Mouse (Mus musculus): Measurements from ENCODE around the gene Tmem104. TPM values are rescaled to one million over a fixed set of nuclear protein-coding genes. Genes with fewer than 3 reads are reported as not detected.

Tmem104 gene
- polyA plus RNA-seq, 1 experiment from 2014 or later = 6.5 TPM

DNA sequence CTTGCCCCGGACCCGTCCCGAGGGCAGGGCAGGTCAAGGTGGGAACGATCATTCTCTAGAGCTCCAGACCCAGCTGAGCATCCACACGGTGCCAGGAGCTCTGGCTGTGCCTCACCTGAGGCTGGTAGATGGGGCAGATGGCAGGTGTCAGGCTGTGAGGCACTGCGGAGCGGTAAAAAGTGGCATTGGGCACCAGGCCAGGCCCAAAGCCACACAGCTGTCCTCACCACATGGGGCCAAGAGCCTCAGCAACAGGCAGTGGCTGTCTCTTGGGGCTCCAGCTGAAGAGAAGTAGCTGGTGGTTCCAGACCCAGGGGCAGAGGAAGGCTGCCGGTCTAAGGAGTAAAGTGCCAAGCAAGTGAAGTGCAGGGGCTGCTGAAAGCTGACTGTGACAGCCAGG, 59.1 kb downstream of the Tmem104 start:
- ATAC-seq (ENCODE audit: insufficient number of reproducible peaks, insufficient read depth, low FRiP score, low read depth) = no peak
- Histone ChIP-seq H3K9ac (ENCODE audit: low read length) (no peak overlapping the region), H3K36me3 (ENCODE audit: control insufficient read depth, insufficient read depth, low read length) (peaks cover 12% of the 10 kb centered on the region), H3K9me3 (ENCODE audit: control insufficient read depth, low read length) (no peaks in the 10 kb centered on the region), H3K27ac (replicated peaks in 1 of 2; ENCODE audit: control insufficient read depth in 1 of 2, insufficient read depth in 1 of 2, low read depth in 2 of 2, low read length in 2 of 2) (no peak overlapping the region), H3K27me3 (ENCODE audit: control insufficient read depth, insufficient read depth, low read length) (peaks cover 51% of the 10 kb centered on the region), H3K4me3 (ENCODE audit: control insufficient read depth in 1 of 2, insufficient read depth in 1 of 2, low read depth in 1 of 2, low read length in 2 of 2) (no peak overlapping the region), H3K4me1 (ENCODE audit: control insufficient read depth in 2 of 2, insufficient read depth in 2 of 2, low read length in 2 of 2) (peaks cover 0 to 23% of the 10 kb centered on the region in 2 experiments; a peak in 3 of 4 replicates), H3K4me2 (ENCODE audit: low read length) (no peak overlapping the region)
- 71% methylated on average over 8 of the region's 8 CpGs for whole genome bisulfite sequencing

DNA sequence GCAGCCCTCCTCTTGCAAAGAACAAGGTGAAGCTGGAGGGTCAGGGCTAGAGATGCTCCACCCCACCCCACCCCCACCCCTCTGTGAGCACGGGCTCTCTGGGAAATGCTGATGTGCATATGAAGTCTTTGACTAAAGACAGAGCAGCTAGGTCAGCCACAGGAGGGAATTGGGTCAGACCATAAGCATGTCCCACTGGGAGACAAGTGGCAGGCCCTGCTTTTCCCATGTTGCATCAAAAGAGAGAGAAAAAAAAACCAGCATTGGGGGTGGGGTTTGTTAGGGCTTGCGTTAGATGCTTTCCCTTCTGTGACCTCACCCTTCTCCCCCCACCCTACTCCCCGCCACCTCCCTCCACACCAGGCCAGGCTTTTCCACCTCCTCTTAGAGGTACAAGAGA, 60.0 kb downstream of the Tmem104 start:
- H3K4me2 ChIP-seq (ENCODE audit: low read length) = no peak overlapping the region
- H3K4me3 ChIP-seq (ENCODE audit: control insufficient read depth in 1 of 2, insufficient read depth in 1 of 2, low read depth in 1 of 2, low read length in 2 of 2) = no peak overlapping the region
- WGBS = 18% methylated on average over 3 of the region's 3 CpGs
- peaks cover 10% of the 10 kb centered on the region for H3K36me3 ChIP-seq (ENCODE audit: control insufficient read depth, insufficient read depth, low read length)
- H3K27ac ChIP-seq (replicated peaks in 1 of 2; ENCODE audit: control insufficient read depth in 1 of 2, insufficient read depth in 1 of 2, low read depth in 2 of 2, low read length in 2 of 2) = no peak overlapping the region
- H3K9ac ChIP-seq (ENCODE audit: low read length) = no peak overlapping the region
- peaks cover 0 to 23% of the 10 kb centered on the region in 2 experiments; a peak in 3 of 4 replicates for H3K4me1 ChIP-seq (ENCODE audit: control insufficient read depth in 2 of 2, insufficient read depth in 2 of 2, low read length in 2 of 2)
- ATAC-seq (ENCODE audit: insufficient number of reproducible peaks, insufficient read depth, low FRiP score, low read depth) = no peak
- H3K27me3 ChIP-seq (ENCODE audit: control insufficient read depth, insufficient read depth, low read length) = peaks cover 58% of the 10 kb centered on the region
- H3K9me3 ChIP-seq (ENCODE audit: control insufficient read depth, low read length) = no peaks in the 10 kb centered on the region

DNA sequence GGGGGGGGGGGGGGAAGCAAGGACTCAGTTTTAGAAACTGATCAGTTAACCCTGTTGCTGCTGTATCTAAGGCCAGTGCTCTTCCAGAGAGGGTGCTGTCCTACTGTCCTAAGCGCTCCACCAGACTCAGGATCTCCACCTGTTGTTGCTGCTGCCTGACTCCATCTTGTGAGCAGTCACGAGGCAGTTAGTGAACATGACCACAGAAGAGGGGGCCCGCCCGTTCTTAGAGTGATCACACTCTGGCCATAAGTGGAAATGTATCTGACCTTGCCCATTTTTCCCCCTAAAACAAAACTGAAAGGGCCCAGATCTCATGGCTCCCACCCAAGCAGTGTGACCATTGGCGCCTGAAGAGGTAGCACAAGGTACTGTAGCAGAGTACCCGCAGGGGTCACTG, 60.7 kb downstream of the Tmem104 start:
- Histone ChIP-seq H3K4me3 (ENCODE audit: control insufficient read depth in 1 of 2, insufficient read depth in 1 of 2, low read depth in 1 of 2, low read length in 2 of 2) (no peak overlapping the region), H3K9ac (ENCODE audit: low read length) (no peak overlapping the region), H3K36me3 (ENCODE audit: control insufficient read depth, insufficient read depth, low read length) (peaks cover 10% of the 10 kb centered on the region), H3K9me3 (ENCODE audit: control insufficient read depth, low read length) (no peaks in the 10 kb centered on the region), H3K4me2 (ENCODE audit: low read length) (no peak overlapping the region), H3K4me1 (ENCODE audit: control insufficient read depth in 2 of 2, insufficient read depth in 2 of 2, low read length in 2 of 2) (peaks cover 0 to 23% of the 10 kb centered on the region in 2 experiments; a peak in 3 of 4 replicates), H3K27me3 (ENCODE audit: control insufficient read depth, insufficient read depth, low read length) (peaks cover 66% of the 10 kb centered on the region), H3K27ac (replicated peaks in 1 of 2; ENCODE audit: control insufficient read depth in 1 of 2, insufficient read depth in 1 of 2, low read depth in 2 of 2, low read length in 2 of 2) (no peak overlapping the region)
- 72% methylated on average over 6 of the region's 6 CpGs for WGBS
- no peak for ATAC-seq (ENCODE audit: insufficient number of reproducible peaks, insufficient read depth, low FRiP score, low read depth)

DNA sequence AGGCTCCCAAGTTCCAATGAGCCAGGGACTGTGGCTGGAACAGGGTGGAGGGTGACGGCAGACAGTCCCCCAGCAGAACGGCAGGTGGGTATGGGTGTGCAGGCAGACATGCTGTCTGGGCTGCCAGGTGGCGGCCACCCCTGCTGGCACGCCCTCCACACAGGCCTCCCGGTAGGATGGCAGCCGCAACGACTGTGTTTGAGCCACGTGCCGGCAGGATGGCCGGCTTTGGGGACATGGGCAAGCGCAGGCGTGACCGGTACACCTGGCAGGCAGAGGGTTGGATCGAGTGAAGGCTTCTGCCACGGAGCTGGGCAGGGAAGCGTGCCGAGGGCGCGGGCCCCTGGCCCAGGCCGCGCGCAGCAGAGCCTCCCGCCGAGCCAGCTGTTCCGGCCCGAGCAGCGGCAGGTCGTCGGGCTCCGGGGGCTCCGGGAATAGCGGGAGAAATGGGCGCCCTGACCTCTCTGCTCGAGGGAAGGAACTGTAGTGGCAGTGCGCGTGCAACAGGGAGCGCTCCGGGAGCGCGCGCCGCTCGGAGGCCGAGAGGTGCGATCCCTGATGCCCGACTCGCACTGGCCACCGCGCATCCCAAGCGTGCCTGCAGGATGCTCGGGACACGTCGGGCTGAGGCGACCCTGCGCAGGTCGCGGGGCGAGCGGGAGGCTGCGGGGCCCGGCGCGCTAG, 62.6 kb downstream of the Tmem104 start:
- peak overlapping the region; percentile 27 for H3K9ac ChIP-seq (ENCODE audit: low read length)
- peaks cover 84% of the 10 kb centered on the region for H3K27me3 ChIP-seq (ENCODE audit: control insufficient read depth, insufficient read depth, low read length)
- no peak overlapping the region for H3K27ac ChIP-seq (replicated peaks in 1 of 2; ENCODE audit: control insufficient read depth in 1 of 2, insufficient read depth in 1 of 2, low read depth in 2 of 2, low read length in 2 of 2)
- H3K4me2 ChIP-seq (ENCODE audit: low read length) = peak overlapping the region; percentile 81
- H3K4me3 ChIP-seq (ENCODE audit: control insufficient read depth in 1 of 2, insufficient read depth in 1 of 2, low read depth in 1 of 2, low read length in 2 of 2) = peak overlapping the region; percentile 17 to 43
- ATAC-seq (ENCODE audit: insufficient number of reproducible peaks, insufficient read depth, low FRiP score, low read depth) = 0 out of 2 replicates have a peak, but pooled peaks have one; percentile 38
- 3% methylated on average over 63 of the region's 63 CpGs for WGBS
- no peaks in the 10 kb centered on the region for H3K9me3 ChIP-seq (ENCODE audit: control insufficient read depth, low read length)
- no peaks in the 10 kb centered on the region for H3K36me3 ChIP-seq (ENCODE audit: control insufficient read depth, insufficient read depth, low read length)
- H3K4me1 ChIP-seq (ENCODE audit: control insufficient read depth in 2 of 2, insufficient read depth in 2 of 2, low read length in 2 of 2) = peaks cover 0 to 23% of the 10 kb centered on the region in 2 experiments; a peak in 3 of 4 replicates

DNA sequence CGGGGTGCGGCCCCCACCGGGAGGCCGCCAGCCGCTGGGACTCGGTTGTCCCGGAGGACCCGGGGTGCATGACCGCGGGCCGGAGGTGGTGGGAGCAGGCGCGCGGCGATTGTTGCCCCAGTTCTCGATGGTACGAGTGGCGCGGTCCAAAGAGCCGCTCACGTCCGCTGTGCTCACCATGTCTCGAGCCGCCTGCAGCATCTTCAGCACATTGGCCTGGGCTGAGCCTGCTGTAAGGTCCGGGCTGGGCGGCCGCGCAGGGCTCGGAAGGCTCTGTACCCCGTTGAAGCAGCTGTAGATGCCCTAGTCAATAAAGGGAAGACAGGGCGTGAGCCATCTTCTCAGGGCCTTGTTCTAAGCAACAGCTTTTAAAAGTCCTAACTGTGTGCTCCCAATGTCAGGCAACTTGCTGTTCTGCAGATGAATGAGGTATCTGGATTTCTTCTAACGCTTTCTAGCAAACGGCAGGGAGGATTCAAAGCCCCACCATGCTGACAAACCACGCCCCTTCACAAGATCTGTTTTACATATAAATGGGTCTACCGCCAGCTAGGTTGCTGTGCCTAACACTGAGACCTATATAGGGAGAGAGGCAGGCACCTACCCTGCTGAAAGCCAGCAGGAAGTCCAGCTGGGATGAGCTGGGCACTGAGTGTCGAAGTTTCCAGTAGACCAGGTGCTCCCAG, 63.3 kb downstream of the Tmem104 start:
- ATAC-seq (ENCODE audit: insufficient number of reproducible peaks, insufficient read depth, low FRiP score, low read depth) = no peak
- H3K27ac ChIP-seq (replicated peaks in 1 of 2; ENCODE audit: control insufficient read depth in 1 of 2, insufficient read depth in 1 of 2, low read depth in 2 of 2, low read length in 2 of 2) = no peak overlapping the region
- peak overlapping the region; percentile 81 for H3K4me2 ChIP-seq (ENCODE audit: low read length)
- H3K9ac ChIP-seq (ENCODE audit: low read length) = peak overlapping the region; percentile 27
- H3K4me1 ChIP-seq (ENCODE audit: control insufficient read depth in 2 of 2, insufficient read depth in 2 of 2, low read length in 2 of 2) = peaks cover 0 to 23% of the 10 kb centered on the region in 2 experiments; a peak in 3 of 4 replicates
- 1% methylated on average over 36 of the region's 36 CpGs for WGBS
- H3K9me3 ChIP-seq (ENCODE audit: control insufficient read depth, low read length) = no peaks in the 10 kb centered on the region
- peak overlapping the region; percentile 17 to 43 for H3K4me3 ChIP-seq (ENCODE audit: control insufficient read depth in 1 of 2, insufficient read depth in 1 of 2, low read depth in 1 of 2, low read length in 2 of 2)
- H3K27me3 ChIP-seq (ENCODE audit: control insufficient read depth, insufficient read depth, low read length) = peaks cover 90% of the 10 kb centered on the region
- H3K36me3 ChIP-seq (ENCODE audit: control insufficient read depth, insufficient read depth, low read length) = no peaks in the 10 kb centered on the region

DNA sequence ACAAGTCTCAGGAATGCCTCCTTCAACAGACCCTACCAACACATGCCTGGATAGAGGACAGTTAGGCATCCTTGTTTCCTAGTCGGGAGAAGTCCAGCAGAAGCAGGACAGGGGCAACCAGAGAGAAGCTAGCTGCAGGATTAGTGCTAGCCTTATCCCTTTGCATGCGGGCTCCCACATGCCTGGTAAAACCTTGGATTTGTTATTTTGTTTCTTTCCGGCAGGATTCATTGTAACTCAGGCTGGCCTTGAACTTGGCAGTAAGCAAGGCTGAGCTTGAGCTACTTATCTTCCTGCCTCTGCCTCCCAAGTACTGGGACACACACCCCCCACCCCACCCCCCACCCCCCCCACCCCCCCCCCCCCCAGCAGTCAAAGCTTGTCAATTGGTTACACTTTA, 64.0 kb downstream of the Tmem104 start:
- H3K9me3 ChIP-seq (ENCODE audit: control insufficient read depth, low read length) = no peaks in the 10 kb centered on the region
- H3K9ac ChIP-seq (ENCODE audit: low read length) = no peak overlapping the region
- H3K4me1 ChIP-seq (ENCODE audit: control insufficient read depth in 2 of 2, insufficient read depth in 2 of 2, low read length in 2 of 2) = peaks cover 0 to 23% of the 10 kb centered on the region in 2 experiments; a peak in 3 of 4 replicates
- no peak overlapping the region for H3K27ac ChIP-seq (replicated peaks in 1 of 2; ENCODE audit: control insufficient read depth in 1 of 2, insufficient read depth in 1 of 2, low read depth in 2 of 2, low read length in 2 of 2)
- H3K4me2 ChIP-seq (ENCODE audit: low read length) = no peak overlapping the region
- no peaks in the 10 kb centered on the region for H3K36me3 ChIP-seq (ENCODE audit: control insufficient read depth, insufficient read depth, low read length)
- H3K27me3 ChIP-seq (ENCODE audit: control insufficient read depth, insufficient read depth, low read length) = peaks cover 92% of the 10 kb centered on the region
- ATAC-seq (ENCODE audit: insufficient number of reproducible peaks, insufficient read depth, low FRiP score, low read depth) = no peak
- WGBS = 70% methylated on average over 3 of the region's 3 CpGs
- no peak overlapping the region for H3K4me3 ChIP-seq (ENCODE audit: control insufficient read depth in 1 of 2, insufficient read depth in 1 of 2, low read depth in 1 of 2, low read length in 2 of 2)

DNA sequence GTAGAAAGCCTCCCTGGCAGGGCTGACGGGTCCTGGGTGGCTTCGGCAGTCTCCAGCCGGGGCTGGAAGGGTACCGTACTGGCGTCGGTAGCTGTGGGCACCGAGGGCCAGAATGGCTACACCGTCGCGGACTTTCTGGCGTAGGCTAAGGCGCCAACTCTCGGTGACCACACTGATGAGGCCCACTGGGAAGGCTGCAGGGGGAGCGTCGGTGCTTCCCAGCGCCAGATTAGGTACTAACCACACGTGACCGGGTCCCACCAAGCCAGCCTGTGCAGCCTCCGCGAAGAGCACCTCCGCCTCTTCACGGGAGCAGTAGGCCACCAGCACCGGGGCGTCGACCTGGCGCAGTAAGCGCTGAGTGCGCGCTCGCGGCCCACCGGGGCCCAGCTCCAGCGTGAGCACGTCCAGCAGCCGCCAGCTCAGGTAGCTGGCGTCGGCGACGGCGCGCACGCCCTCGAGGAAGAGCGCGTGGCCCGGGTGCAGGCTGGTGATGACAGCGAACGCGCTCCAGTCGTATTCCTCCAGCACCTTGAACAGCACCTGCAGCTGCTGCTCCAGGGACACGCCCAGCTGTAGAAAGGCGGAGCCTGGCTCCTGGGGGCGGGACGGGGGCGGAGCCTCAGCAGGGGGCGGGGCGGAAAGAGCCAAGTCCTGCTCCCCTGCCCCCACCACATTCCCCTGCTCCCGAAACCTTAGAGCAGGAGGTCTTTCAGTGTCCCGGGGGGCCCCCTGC, 70.7 kb downstream of the Tmem104 start:
- H3K36me3 ChIP-seq (ENCODE audit: control insufficient read depth, insufficient read depth, low read length) = no peaks in the 10 kb centered on the region
- H3K4me3 ChIP-seq (ENCODE audit: control insufficient read depth in 1 of 2, insufficient read depth in 1 of 2, low read depth in 1 of 2, low read length in 2 of 2) = peak overlapping the region; percentile 3 to 15; a peak in 1 of 4 replicates
- H3K9ac ChIP-seq (ENCODE audit: low read length) = no peak overlapping the region
- peaks cover 2 to 3% of the 10 kb centered on the region in 2 experiments; a peak in 2 of 4 replicates for H3K4me1 ChIP-seq (ENCODE audit: control insufficient read depth in 2 of 2, insufficient read depth in 2 of 2, low read length in 2 of 2)
- ATAC-seq (ENCODE audit: insufficient number of reproducible peaks, insufficient read depth, low FRiP score, low read depth) = no peak
- no peaks in the 10 kb centered on the region for H3K9me3 ChIP-seq (ENCODE audit: control insufficient read depth, low read length)
- WGBS = 15% methylated on average over 59 of the region's 59 CpGs
- peaks cover 98% of the 10 kb centered on the region for H3K27me3 ChIP-seq (ENCODE audit: control insufficient read depth, insufficient read depth, low read length)
- no peak overlapping the region for H3K27ac ChIP-seq (replicated peaks in 1 of 2; ENCODE audit: control insufficient read depth in 1 of 2, insufficient read depth in 1 of 2, low read depth in 2 of 2, low read length in 2 of 2)
- H3K4me2 ChIP-seq (ENCODE audit: low read length) = peak overlapping the region; percentile 38
